Mouse (Mus musculus) CH12.LX (cell line): ENCODE measurements at regions not wholly inside any gene's neighbourhood (a gene's known extent, or its start where the extent isn't known, plus 50 kb on each side); places are given as distances from the start of the nearest gene placed in this dataset.

Experiments
- DNase-seq: peaks from one replicate; pipeline ENCODE4 v3.0.0-alpha.2; 2013; ENCODE audit errors: extremely low read depth
- H3K27ac ChIP-seq: 2 replicates; pipeline ENCODE4 v1.5.1; 2012; ENCODE audit warnings: low read depth, mild to moderate bottlenecking, control low read depth, moderate library complexity; ENCODE audit not compliant: insufficient read depth
- H3K27me3 ChIP-seq: replicated peaks from 2 replicates; pipeline ENCODE3; 2012; ENCODE audit warnings: inconsistent platforms
- H3K36me3 ChIP-seq, 2 experiments: replicated peaks in 1 of 2; 2 replicates each; pipeline versions ENCODE3 to v1.6.1; 2012; ENCODE audit warnings: inconsistent platforms in 1 of 2, low read length in 1 of 2, mild to moderate bottlenecking in 1 of 2, mixed read lengths in 1 of 2, moderate library complexity in 1 of 2; ENCODE audit not compliant: control insufficient read depth in 1 of 2, insufficient read depth in 1 of 2
- H3K4me1 ChIP-seq, 2 experiments: 2 replicates each; pipeline ENCODE4 v1.6.1; 2012; ENCODE audit warnings: inconsistent platforms in 1 of 2, moderate library complexity in 1 of 2; ENCODE audit not compliant: insufficient read depth in 2 of 2, control insufficient read depth in 1 of 2
- H3K4me2 ChIP-seq: 2 replicates; pipeline ENCODE4 v1.6.1; 2012; ENCODE audit warnings: low read depth, mild to moderate bottlenecking, control low read depth; ENCODE audit not compliant: poor library complexity, insufficient read depth, severe bottlenecking
- H3K4me3 ChIP-seq, 3 experiments: fragments of 150-350 bp in 1 of 3; sonication (generic) in 1 of 3; replicated peaks in 1 of 3; 2 replicates each; pipeline versions ENCODE3 to v1.5.1; 2011 to 2012; ENCODE audit warnings: low read depth in 2 of 3, low read length in 2 of 3, mild to moderate bottlenecking in 2 of 3, moderate library complexity in 2 of 3, control low read depth in 1 of 3, improper control_type of control experiment in 1 of 3, inconsistent platforms in 1 of 3, mixed read lengths in 1 of 3; ENCODE audit not compliant: poor library complexity in 1 of 3
- H3K79me2 ChIP-seq: replicated peaks from 2 replicates; pipeline ENCODE4 v1.6.1; 2012; ENCODE audit warnings: mild to moderate bottlenecking, moderate library complexity; ENCODE audit not compliant: control insufficient read depth, poor library complexity, insufficient read depth, severe bottlenecking; ENCODE audit errors: extremely low read depth
- H3K9ac ChIP-seq: 2 replicates; pipeline ENCODE4 v1.6.1; 2012; ENCODE audit warnings: low read depth, mild to moderate bottlenecking, control low read depth, moderate library complexity; ENCODE audit not compliant: insufficient read depth
- H3K9me3 ChIP-seq: replicated peaks from 2 replicates; pipeline ENCODE3; 2012; ENCODE audit warnings: low read length, inconsistent platforms, mixed read lengths
- CHD1 ChIP-seq: IDR thresholded peaks from 2 replicates; pipeline ENCODE4 v1.6.1; 2012; ENCODE audit warnings: low read depth, low read length, improper control_type of control experiment, inconsistent platforms
- CTCF ChIP-seq, 2 experiments: IDR thresholded peaks in 1 of 2; conservative IDR thresholded peaks in 1 of 2; 2 replicates each; pipeline ENCODE4 v1.5.1; 2011 to 2012; ENCODE audit warnings: low read depth in 2 of 2, low read length in 2 of 2, improper control_type of control experiment in 1 of 2, inconsistent platforms in 1 of 2, mild to moderate bottlenecking in 1 of 2, moderate library complexity in 1 of 2
- E2F4 ChIP-seq: IDR thresholded peaks from 2 replicates; pipeline ENCODE4 v1.6.1; 2011; ENCODE audit warnings: low read depth, low read length, improper control_type of control experiment; ENCODE audit not compliant: insufficient replicate concordance
- ELF1 ChIP-seq: IDR thresholded peaks from 2 replicates; pipeline ENCODE4 v1.6.1; 2014; ENCODE audit warnings: low read depth, mild to moderate bottlenecking, inconsistent platforms, low read length, improper control_type of control experiment
- ETS1 ChIP-seq: conservative IDR thresholded peaks from 2 replicates; pipeline ENCODE4 v1.6.1; 2012; ENCODE audit warnings: low read depth, mild to moderate bottlenecking, inconsistent platforms, low read length, improper control_type of control experiment, moderate library complexity
- GABPA ChIP-seq: IDR thresholded peaks from 2 replicates; pipeline ENCODE4 v1.6.1; 2012; ENCODE audit warnings: low read depth, low read length, improper control_type of control experiment, inconsistent platforms; ENCODE audit not compliant: insufficient replicate concordance
- IRF4 ChIP-seq: IDR thresholded peaks from 2 replicates; pipeline ENCODE4 v1.6.1; 2014; ENCODE audit warnings: low read depth, mild to moderate bottlenecking, inconsistent platforms, low read length, improper control_type of control experiment
- JUN ChIP-seq: IDR thresholded peaks from 2 replicates; pipeline ENCODE4 v1.6.1; 2011; ENCODE audit warnings: low read depth, mild to moderate bottlenecking, low read length, improper control_type of control experiment, moderate library complexity; ENCODE audit not compliant: insufficient read depth
- KAT2A ChIP-seq: IDR thresholded peaks from 2 replicates; pipeline ENCODE4 v1.6.1; 2012; ENCODE audit warnings: low read length, improper control_type of control experiment, inconsistent platforms; ENCODE audit not compliant: insufficient replicate concordance
- MAX ChIP-seq: IDR thresholded peaks from 2 replicates; pipeline ENCODE4 v1.6.1; 2011; ENCODE audit warnings: low read length, improper control_type of control experiment
- MEF2A ChIP-seq: IDR thresholded peaks from 2 replicates; pipeline ENCODE4 v1.6.1; 2014; ENCODE audit warnings: low read depth, mild to moderate bottlenecking, inconsistent platforms, low read length, improper control_type of control experiment, borderline replicate concordance
- MXI1 ChIP-seq: IDR thresholded peaks from 2 replicates; pipeline ENCODE4 v1.6.1; 2011; ENCODE audit warnings: mild to moderate bottlenecking, low read depth, low read length, improper control_type of control experiment
- MYC ChIP-seq: IDR thresholded peaks from 2 replicates; pipeline ENCODE4 v1.6.1; 2011; ENCODE audit warnings: low read depth, mild to moderate bottlenecking, improper control_type of control experiment, low read length
- NELFE ChIP-seq: IDR thresholded peaks from 2 replicates; pipeline ENCODE4 v1.6.1; 2011; ENCODE audit warnings: low read depth, low read length, improper control_type of control experiment
- NRF1 ChIP-seq: IDR thresholded peaks from 2 replicates; pipeline ENCODE4 v1.6.1; 2014; ENCODE audit warnings: low read depth, mild to moderate bottlenecking, inconsistent platforms, low read length, improper control_type of control experiment, moderate library complexity
- RAD21 ChIP-seq: IDR thresholded peaks from 2 replicates; pipeline ENCODE4 v1.6.1; 2011; ENCODE audit warnings: low read depth, mild to moderate bottlenecking, low read length, improper control_type of control experiment, moderate library complexity
- RCOR1 ChIP-seq: conservative IDR thresholded peaks from 2 replicates; pipeline ENCODE4 v1.6.1; 2012; ENCODE audit warnings: low read depth, mild to moderate bottlenecking, inconsistent platforms, low read length, improper control_type of control experiment
- SIN3A ChIP-seq: IDR thresholded peaks from 2 replicates; pipeline ENCODE4 v1.6.1; 2012; ENCODE audit warnings: low read length, improper control_type of control experiment, inconsistent platforms
- TBP ChIP-seq: conservative IDR thresholded peaks from 2 replicates; pipeline ENCODE4 v1.6.1; 2011; ENCODE audit warnings: low read depth, low read length, improper control_type of control experiment
- USF2 ChIP-seq: conservative IDR thresholded peaks from 2 replicates; pipeline ENCODE4 v1.6.1; 2011; ENCODE audit warnings: low read depth, low read length, improper control_type of control experiment
- ZC3H11A ChIP-seq: IDR thresholded peaks from 2 replicates; pipeline ENCODE4 v1.6.1; 2012; ENCODE audit warnings: low read depth, mild to moderate bottlenecking, inconsistent platforms, low read length, improper control_type of control experiment
- ZKSCAN1 ChIP-seq: IDR thresholded peaks from 2 replicates; pipeline ENCODE4 v1.6.1; 2012; ENCODE audit warnings: low read depth, inconsistent platforms, low read length, improper control_type of control experiment, borderline replicate concordance
- ZNF384 ChIP-seq: IDR thresholded peaks from 2 replicates; pipeline ENCODE4 v1.6.1; 2012; ENCODE audit warnings: low read depth, low read length, improper control_type of control experiment, inconsistent platforms
- dilution Hi-C: fragments of 300-500 bp; cut with MboI; formaldehyde crosslinking; loops from 2 replicates; pipeline ENCODE4 v1.14.3; 2020; ENCODE audit warnings: low sequenced_read_pairs; ENCODE audit not compliant: extremely low pct_unique_long_range_greater_than_20kb, extremely low pct_ligation_motif_present
- in situ Hi-C: fragments of 300-500 bp; cut with MboI; formaldehyde crosslinking; loops from 3 replicates; pipeline ENCODE4 v1.14.3; 2019; ENCODE audit warnings: low sequenced_read_pairs, low pct_ligation_motif_present, low pct_unique_long_range_greater_than_20kb, mixed read lengths

DNA sequence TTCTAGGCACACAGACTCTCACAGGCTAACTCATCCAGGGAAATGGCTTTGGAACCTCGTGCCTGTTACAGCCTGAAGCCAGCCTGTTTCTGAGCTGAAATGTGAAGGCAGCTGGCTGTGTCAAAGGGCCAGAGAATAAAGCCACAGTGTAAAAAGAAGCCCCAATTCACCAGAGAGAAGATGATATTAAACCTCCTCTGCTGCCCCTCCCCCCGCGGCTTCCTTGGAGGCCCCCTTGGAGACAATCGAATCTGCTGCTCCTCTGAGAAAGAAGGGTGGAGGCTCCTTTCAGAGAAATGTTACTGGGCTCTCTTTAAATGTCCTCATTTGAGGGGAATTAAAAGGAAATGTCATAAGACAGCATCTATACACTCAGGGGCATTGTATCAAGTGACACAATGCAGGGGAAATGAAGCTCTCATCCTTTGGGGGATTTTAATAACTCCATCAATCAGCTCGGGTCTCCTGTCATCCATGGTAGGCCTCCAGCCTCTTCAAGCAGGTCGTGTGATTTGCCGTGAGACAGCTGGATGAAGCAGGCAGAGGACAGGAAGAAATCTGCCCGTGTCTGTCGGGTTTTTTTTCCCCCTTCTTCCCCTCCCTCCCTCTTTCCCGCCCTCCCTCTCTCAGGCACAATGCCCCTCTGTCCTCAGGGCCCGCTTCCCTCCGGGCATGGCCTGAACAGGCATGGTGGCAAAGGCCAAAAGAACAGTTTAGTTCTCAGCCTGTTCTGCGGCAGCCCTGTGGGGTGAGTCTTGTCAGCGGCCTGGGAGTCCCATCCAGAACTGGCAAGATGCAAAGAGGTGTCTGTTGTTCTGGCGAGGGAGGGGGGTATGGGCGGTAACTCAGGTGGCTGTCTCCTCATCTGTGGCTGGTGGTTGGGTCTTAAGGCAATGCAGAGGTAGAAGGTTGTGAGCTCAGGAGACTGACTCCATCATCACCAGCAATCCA is 372.6 kb downstream of the Cog6 start:
- H3K27me3 ChIP-seq = peaks cover 10% of the 10 kb centered on the region
- no peak for DNase-seq
- no peaks in the 10 kb centered on the region for H3K36me3 ChIP-seq
- H3K9me3 ChIP-seq = no peaks in the 10 kb centered on the region
- H3K79me2 ChIP-seq = no peaks in the 10 kb centered on the region
- H3K4me3 ChIP-seq = no peak overlapping the region
- H3K9ac ChIP-seq = no peak overlapping the region
- in situ Hi-C loops = no loop called here
- TF ChIP-seq JUN = no peak
- no peak for TF ChIP-seq RCOR1
- TF ChIP-seq USF2 = no peak
- TF ChIP-seq GABPA = no peak
- TF ChIP-seq ZNF384 = no peak
- TF ChIP-seq, all 38 proteins: peak for 0
- peaks cover 3 to 16% of the 10 kb centered on the region in 2 experiments; a peak in 3 of 4 replicates for H3K4me1 ChIP-seq
- H3K4me2 ChIP-seq = no peak overlapping the region
- dilution Hi-C loops = no loop called here
- no peak overlapping the region for H3K27ac ChIP-seq

DNA sequence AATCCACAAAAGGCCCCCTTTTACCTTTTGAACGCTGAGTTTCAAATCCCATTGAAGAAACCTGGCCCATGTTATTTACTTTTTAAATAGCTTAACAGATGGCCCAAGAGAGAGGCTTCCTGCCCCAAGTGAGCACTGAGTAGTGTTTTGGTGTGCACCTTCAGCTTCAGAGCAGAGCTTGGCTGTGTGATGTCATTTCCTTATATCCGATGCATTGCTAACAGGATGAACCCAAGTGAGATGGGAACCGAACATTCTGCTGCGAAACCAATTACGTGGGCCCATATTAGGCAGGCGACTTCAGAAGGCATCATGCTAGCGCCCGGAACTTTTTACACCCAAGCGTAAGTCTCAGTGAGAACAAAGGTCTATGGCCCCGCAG is 373.2 kb downstream of the Cog6 start:
- dilution Hi-C loops = no loop called here
- Histone ChIP-seq H3K79me2 (no peaks in the 10 kb centered on the region), H3K9ac (no peak overlapping the region), H3K4me1 (peaks cover 7 to 23% of the 10 kb centered on the region in 2 experiments), H3K27me3 (peaks cover 10% of the 10 kb centered on the region), H3K9me3 (no peaks in the 10 kb centered on the region), H3K4me3 (no peak overlapping the region), H3K27ac (no peak overlapping the region), H3K36me3 (no peaks in the 10 kb centered on the region), H3K4me2 (no peak overlapping the region)
- in situ Hi-C loops = no loop called here
- TF ChIP-seq TBP (no peak), E2F4 (no peak), ETS1 (no peak), NELFE (no peak), KAT2A (no peak), GABPA (no peak), ZNF384 (no peak), ELF1 (no peak), ZC3H11A (no peak), MEF2A (no peak), NRF1 (no peak), RAD21 (no peak), IRF4 (no peak), SIN3A (no peak), MYC (no peak), ZKSCAN1 (no peak), CHD1 (no peak), CTCF (conservative IDR thresholded peaks at IDR 0.05 in 1 of 2, IDR thresholded peaks at IDR 0.05 in 1 of 2; ENCODE audit: low read depth in 2 of 2, low read length in 2 of 2) (no peak), MXI1 (no peak), MAX (no peak)
- DNase-seq = no peak
